Mouse (Mus musculus) embryo, embryonic 11.5 days (tissue): ENCODE results near the gene Mcm2.

Experiments used
- DNase-seq: peaks from one replicate; pipeline ENCODE4 v3.0.0-alpha.2; 2012; ENCODE audit warnings: low read depth, low spot score

The Mcm2 gene

DNA sequence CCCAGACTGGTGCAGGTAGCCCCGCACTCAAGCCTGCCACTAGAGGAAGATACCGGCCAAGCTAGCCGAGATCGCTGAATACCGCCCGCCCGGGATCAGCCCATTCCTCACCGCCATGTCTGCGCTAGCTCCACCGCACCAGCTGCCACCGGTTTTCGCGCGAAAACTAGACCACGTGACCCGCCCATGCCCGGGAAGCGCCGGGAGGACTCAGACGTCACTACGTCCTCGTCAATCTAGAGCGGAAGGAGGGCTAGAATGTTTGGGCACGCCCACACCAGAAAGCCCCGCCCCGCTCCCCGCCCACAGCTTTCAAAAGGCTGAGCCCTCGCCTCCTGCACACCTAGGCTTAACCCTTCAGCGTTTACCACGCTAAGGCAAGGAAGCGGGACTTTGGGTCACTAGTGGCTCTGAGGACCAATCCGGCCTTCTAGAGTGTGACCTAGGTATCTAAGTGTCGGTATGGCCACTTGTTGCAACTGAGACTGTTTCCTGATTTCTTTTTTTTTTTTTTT lies at the start of gene Mcm2:
Gene Mcm2, minus strand, starts transcription at position 247 of the 515 bp plus-strand sequence.
- peak; percentile 95 for DNase-seq

GRCm38 (mm10) chr6:88947771-88948170 lies 49.2 kb upstream of the Mcm2 start:
- DNase-seq: no peak

- no peak for DNase-seq
Measured at GRCm38 (mm10) chr6:88946442-88946841, 47.9 kb upstream of the Mcm2 start.

DNA sequence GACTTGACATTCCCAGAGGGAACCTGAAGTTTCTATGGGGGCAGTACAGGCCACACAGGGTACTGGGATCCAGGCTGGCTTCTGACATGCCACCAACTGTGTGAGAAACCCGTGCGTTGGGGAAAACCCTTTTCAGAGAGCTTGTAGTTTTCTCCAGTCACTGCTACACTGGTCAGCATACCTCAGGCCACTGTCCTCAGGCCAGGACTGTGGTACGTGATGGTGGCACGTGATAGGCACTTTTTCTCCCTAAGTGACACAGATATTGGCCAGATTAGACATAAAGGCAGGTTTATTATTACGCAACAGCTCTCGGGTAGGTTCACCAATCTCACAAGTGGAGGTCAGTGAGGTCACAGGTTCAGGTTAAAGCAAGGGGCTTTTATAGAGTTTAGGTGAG lies 45.1 kb upstream of the Mcm2 start:
- DNase-seq: no peak

DNA sequence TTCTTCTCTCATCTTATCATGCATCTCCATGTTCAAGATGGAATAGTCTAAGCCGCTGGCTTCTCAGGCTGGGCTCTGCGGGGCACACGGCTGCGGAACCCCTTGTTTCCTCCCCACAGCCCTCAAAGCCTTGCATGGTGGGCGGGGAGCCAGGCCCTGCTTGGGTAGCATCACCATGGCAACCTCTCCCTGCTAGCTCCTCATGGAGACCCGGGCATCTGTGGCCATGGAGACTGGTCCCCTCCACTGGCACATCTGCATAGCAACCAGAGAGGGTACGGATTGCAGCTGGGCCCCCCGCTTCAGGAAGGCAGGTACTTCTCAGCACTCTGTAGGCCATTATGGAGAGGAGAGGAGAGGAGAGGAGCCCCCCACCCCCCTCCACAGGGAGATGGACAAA lies 44.0 kb upstream of the Mcm2 start:
- no peak for DNase-seq

DNA sequence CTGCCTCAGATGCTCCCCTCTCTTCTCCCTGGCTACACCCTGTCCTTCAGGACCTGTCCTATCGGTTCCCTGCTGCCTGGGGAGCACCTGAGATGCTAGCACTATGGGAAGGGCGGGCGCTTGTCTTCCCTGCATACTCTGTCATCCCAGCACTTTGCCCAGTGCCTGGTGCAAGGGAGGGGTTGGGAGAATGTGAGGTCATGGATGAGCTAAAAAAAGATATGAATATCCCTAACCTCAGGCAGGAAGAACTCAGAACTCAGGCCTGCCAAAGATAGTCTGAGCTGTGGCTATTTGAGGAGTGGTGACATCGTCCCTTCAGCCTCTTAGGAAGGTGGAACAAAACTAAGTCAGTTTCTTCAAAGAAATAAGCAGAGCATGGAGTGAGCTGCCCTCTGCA lies 43.0 kb upstream of the Mcm2 start:
- no peak for DNase-seq

GRCm38 (mm10) chr6:88940090-88940916 lies 41.7 kb upstream of the Mcm2 start:
- DNase-seq: no peak

DNA sequence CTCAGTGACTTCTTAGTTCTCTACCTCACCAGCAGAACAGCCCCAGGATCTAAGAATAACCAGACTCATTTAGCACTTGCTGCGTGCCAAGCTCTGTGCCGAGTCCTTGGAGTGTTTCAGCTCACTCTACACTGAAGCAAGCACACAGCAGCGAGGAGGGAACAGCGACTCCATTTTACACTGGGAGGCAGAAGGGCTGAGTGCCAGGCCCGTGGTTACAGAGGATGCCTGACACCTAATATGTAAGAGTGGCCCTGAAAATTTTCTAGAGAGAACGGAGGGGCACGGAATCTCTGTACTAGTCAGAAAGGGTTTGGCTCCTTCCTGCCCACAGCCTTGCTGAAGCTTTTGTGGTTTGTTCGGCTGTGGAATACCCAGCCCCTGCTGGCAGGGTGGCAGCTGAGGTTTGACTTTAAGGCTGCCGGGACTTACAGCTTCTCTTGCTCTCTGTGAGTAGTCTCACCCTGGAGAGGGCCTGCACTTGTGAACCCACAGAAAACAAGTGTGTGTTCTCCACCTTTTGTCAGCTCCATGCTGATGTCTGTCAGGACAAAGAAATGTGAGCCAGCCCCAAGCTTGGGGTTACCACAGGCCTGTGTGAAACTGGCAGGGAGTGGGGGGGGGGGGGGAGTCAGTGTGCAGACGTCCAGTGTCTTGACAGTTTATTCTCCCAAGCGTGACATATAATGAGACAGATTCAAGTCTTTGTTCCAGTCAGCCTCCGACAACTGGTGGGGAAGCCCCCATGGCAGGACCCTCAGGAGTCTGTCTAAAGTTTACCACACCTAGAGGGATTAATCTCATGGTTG lies 40.9 kb upstream of the Mcm2 start:
- no peak for DNase-seq

GRCm38 (mm10) chr6:88938664-88939055 lies 40.1 kb upstream of the Mcm2 start:
- DNase-seq: no peak

DNA sequence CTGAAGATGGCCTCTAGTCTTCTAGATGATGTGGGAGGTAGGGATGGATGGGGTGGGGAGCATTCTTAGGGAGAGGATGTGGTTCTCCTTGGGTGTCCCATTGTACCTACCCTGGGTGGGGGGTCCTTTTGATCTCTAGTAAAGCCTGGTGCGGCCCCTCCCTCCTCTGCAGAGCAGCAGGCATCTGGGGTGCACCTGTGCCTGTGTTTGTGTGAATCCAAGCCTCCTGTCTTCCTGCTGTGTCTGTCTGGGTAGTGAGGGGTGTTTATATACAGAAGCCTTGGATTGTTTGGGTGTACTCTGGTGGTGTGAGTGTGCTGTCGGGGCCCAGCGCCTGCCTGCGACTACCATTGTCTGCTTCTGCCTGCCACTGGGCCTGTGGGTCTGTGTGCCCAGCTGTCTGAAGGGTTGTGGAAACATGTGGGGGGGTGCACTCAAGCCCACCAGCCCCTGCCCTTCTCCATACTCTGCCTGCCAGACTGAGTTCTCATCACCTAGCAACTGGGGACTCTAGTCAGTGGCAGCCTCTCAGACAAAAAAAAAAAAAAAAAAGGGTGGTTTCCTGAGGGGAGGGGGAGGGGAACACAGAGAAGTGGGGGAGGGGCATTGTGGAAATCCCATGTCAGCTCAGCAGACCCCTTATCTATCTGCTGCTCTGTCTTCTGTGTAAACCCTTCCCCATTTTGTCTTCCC lies 39.5 kb upstream of the Mcm2 start:
- no peak for DNase-seq

GRCm38 (mm10) chr6:88937214-88937549 lies 38.6 kb upstream of the Mcm2 start:
- no peak for DNase-seq

- no peak for DNase-seq
Measured at GRCm38 (mm10) chr6:88936342-88937213, 38.0 kb upstream of the Mcm2 start.

DNA sequence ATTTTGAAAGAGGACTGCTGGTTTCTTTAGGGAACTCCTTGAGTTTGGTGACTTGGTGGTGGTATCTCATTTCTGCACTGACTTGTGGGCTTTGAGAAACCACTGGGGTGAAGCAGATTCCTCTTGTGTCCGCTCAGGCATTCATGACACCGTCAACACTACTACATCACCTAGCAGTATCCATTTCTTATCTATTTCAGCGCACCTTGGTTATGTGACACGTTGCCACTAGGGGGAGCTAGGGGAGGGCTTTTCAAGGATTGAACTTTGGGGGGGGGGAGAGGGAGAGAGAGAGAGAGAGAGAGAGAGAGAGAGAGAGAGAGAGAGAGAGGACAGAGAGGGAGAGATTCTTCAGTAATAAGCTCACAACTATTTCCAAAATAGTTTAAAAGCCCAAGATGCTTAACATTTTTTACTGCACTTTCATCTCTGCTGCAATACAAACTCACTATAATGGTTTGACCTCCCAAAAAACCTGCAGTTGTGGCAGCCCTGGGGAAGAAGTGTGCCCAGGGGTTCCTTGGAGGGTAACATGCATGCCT lies 37.2 kb upstream of the Mcm2 start:
- DNase-seq: peak; percentile 63

DNA sequence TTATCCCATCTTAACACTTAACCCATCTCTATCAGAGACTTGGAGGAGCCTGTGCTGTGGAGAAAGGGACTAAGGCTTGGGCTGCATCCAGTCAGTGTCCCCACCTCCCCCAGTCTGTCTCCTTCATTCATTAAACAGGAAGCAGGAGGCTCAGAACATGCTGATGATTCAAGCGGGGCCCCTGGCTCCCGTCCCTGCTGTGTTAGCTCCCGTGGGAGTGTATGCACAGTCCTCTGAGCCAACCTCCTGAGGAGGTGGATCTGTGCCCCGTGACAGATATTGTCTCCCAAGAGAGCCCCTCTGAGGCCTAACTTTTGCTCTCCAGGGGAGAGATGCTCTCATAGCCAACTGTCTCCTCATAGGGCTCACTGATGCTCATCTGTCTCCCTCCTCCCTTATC lies 36.2 kb upstream of the Mcm2 start:
- DNase-seq: no peak

DNA sequence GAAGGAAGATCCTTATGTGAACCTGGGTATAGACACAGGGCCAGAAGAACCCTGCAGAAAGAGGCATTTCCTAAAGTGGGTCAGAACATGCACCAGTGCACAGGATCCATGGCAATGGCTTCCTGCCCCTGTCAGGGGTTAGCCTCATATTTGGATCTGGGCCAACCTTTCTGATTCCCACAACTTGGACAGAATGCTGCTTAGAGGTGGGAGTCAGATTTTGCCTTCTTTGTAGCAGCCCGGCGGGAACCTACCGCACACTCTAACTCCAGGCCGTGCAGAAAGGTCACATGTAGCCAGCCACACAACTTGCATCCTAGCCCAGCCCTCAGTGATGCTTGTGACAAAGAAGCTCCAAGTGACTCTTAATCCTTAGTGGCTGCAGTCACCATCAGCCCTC lies 35.6 kb upstream of the Mcm2 start:
- DNase-seq: no peak

- no peak for DNase-seq
Measured at GRCm38 (mm10) chr6:88931449-88931848, 32.9 kb upstream of the Mcm2 start.

GRCm38 (mm10) chr6:88930049-88930448 lies 31.5 kb upstream of the Mcm2 start:
- no peak for DNase-seq

DNA sequence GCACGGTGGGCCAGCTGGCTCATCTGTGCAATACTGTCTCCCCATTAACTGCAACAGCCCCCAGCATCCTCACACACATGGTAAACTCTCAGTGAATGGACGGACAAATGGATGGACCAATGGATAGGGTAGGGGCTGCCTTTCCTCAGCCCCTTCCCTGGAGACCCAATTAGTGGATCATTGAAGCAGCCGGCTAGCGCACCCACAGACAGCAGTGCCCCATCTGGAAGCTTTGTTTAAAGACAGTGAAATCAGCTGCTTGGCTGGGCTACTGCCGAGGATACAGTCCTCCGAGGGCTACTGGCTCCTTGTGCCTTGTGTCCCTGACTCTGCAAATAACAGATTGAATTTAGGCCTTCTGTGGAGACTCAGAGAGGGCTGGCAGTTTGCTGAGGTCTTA lies 30.9 kb upstream of the Mcm2 start:
- DNase-seq: no peak

GRCm38 (mm10) chr6:88928576-88928975 lies 30.0 kb upstream of the Mcm2 start:
- no peak for DNase-seq

DNA sequence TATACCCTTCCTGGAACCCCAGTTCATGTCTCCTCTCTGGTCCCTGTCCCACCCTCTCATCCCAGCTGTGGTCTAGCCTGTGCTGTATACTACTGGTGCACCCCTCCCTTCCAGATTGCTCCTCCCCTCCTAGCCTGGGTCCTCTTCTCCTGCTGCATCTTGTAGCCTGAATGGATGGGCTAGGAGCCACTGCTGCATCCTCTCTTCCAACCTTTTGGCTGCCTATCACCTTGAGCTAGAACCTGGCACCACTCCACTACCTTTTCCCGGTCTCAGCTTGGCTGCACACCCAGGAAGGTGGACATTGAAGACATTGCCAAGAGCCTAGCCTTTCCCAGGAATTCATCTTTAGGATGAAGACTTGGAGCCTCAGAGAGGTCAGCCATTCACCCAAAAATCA lies 29.4 kb upstream of the Mcm2 start:
- no peak for DNase-seq

DNA sequence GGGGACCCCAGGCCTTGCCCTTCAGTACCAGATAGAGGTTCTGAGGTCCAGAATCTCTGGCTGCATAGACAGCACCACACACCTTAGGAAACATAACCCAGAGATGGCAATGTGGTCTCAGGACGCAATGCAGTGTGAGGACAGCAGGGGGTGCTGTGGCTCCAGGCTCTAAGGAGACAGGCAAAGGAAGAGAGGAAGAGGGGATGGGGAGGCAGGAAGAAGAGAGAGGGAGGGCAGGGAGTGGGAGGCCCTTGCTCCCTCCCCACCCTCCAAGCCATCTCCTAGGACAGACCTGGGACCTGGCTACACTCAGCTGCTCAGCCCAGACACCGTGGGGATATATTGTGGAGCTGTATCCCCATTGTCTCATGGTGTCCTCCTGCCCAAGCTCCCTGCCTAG lies 29.0 kb upstream of the Mcm2 start:
- DNase-seq: peak; percentile 60
